Mouse (Mus musculus): ENCODE data around the gene AI661453. TPM values are rescaled to one million over a fixed set of nuclear protein-coding genes. Genes with fewer than 3 reads are reported as not detected.

AI661453 gene
- total RNA-seq, 2 experiments from 2014 or later: 0.29 to 2.3 TPM

Other genes with a start within 250 kb of the AI661453 start
- 71.3 and 89.1 TPM in 2 replicates for gene Mrps10, start 67.7 kb upstream of the AI661453 start, total RNA-seq (2015)
- 53.6 and 69.9 TPM in 2 replicates for gene Mrps10, start 67.7 kb upstream of the AI661453 start, total RNA-seq (2017)
- 0.32 and 0.86 TPM in 2 replicates for gene Guca1b, start 51.2 kb upstream of the AI661453 start, total RNA-seq (2015)
- 0.37 and 0.81 TPM in 2 replicates for gene Guca1b, start 51.2 kb upstream of the AI661453 start, total RNA-seq (2017)
- gene Guca1a, start 36.0 kb upstream of the AI661453 start, total RNA-seq (2015): 8.2 and 8.7 TPM in 2 replicates
- gene Guca1a, start 36.0 kb upstream of the AI661453 start, total RNA-seq (2017): 0.68 and 2.8 TPM in 2 replicates
- 0.12 and 0.27 TPM in 2 replicates for gene 1700001C19Rik, start 761 bp downstream of the AI661453 start, total RNA-seq (2015)
- gene 1700001C19Rik, start 761 bp downstream of the AI661453 start, total RNA-seq (2017): 0.33 and 0.95 TPM in 2 replicates
- gene Taf8, start 65.7 kb downstream of the AI661453 start, total RNA-seq (2015): 14.7 and 19.1 TPM in 2 replicates
- 32.1 and 33.4 TPM in 2 replicates for gene Taf8, start 65.7 kb downstream of the AI661453 start, total RNA-seq (2017)
- gene Ccnd3, start 68.4 kb downstream of the AI661453 start, total RNA-seq (2015): 95.3 and 100 TPM in 2 replicates
- gene Ccnd3, start 68.4 kb downstream of the AI661453 start, total RNA-seq (2017): 51.4 and 53.8 TPM in 2 replicates
- gene Bysl, start 174.9 kb downstream of the AI661453 start, total RNA-seq (2015): 9.8 and 11.6 TPM in 2 replicates
- 15.4 and 16.0 TPM in 2 replicates for gene Bysl, start 174.9 kb downstream of the AI661453 start, total RNA-seq (2017)
- 20.4 and 23.8 TPM in 2 replicates for gene Med20, start 175.0 kb downstream of the AI661453 start, total RNA-seq (2015)
- gene Med20, start 175.0 kb downstream of the AI661453 start, total RNA-seq (2017): 37.7 and 40.7 TPM in 2 replicates
- gene Gm20517, start 175.0 kb downstream of the AI661453 start, total RNA-seq (2015): 0.56 and 2.2 TPM in 2 replicates
- gene Gm20517, start 175.0 kb downstream of the AI661453 start, total RNA-seq (2017): 3.4 and 3.6 TPM in 2 replicates
- gene Usp49, start 194.1 kb downstream of the AI661453 start, total RNA-seq (2015): 4.8 and 5.9 TPM in 2 replicates
- gene Usp49, start 194.1 kb downstream of the AI661453 start, total RNA-seq (2017): 4.5 and 6.4 TPM in 2 replicates

All from megakaryocyte progenitor cell, adult 5-6 weeks (primary cell).